Mouse (Mus musculus) c-Kit-positive CD71-positive TER-119-negative erythroid progenitor cells, embryonic 14.5 days (primary cell): ENCODE measurements around the gene Chid1.

ENCODE experiments used
- DNase-seq: peaks from one replicate; pipeline ENCODE4 v3.0.0-alpha.2; 2013; ENCODE audit warnings: low read depth

The Chid1 gene

GRCm38 (mm10) chr7:141502556-141502905, 37.1 kb downstream of the Chid1 start:
- DNase-seq = no peak

GRCm38 (mm10) chr7:141501820-141502555, 37.7 kb downstream of the Chid1 start:
- no peak for DNase-seq

GRCm38 (mm10) chr7:141497600-141497999, 42.1 kb downstream of the Chid1 start:
- no peak for DNase-seq

GRCm38 (mm10) chr7:141495940-141496339, 43.7 kb downstream of the Chid1 start:
- no peak for DNase-seq

- DNase-seq = no peak
Observed at GRCm38 (mm10) chr7:141495379-141495778, 44.3 kb downstream of the Chid1 start.

- DNase-seq = no peak
Observed at GRCm38 (mm10) chr7:141493729-141494128, 45.9 kb downstream of the Chid1 start.

GRCm38 (mm10) chr7:141492738-141493137, 46.9 kb downstream of the Chid1 start:
- no peak for DNase-seq

- no peak for DNase-seq
Observed at GRCm38 (mm10) chr7:141491151-141491550, 48.5 kb downstream of the Chid1 start.

- DNase-seq = no peak
Observed at GRCm38 (mm10) chr7:141487141-141487540, 52.5 kb downstream of the Chid1 start.

- DNase-seq = no peak
Observed at GRCm38 (mm10) chr7:141486239-141486638, 53.4 kb downstream of the Chid1 start.

- DNase-seq = no peak
Observed at GRCm38 (mm10) chr7:141485606-141486005, 54.1 kb downstream of the Chid1 start.

GRCm38 (mm10) chr7:141485186-141485585, 54.5 kb downstream of the Chid1 start:
- DNase-seq = no peak

- DNase-seq = no peak
Observed at GRCm38 (mm10) chr7:141484186-141485120, 55.2 kb downstream of the Chid1 start.

- no peak for DNase-seq
Observed at GRCm38 (mm10) chr7:141483114-141483653, 56.5 kb downstream of the Chid1 start.

GRCm38 (mm10) chr7:141482531-141483024, 57.1 kb downstream of the Chid1 start:
- no peak for DNase-seq

- DNase-seq = no peak
Observed at GRCm38 (mm10) chr7:141481498-141482401, 57.9 kb downstream of the Chid1 start.

GRCm38 (mm10) chr7:141480842-141481497, 58.7 kb downstream of the Chid1 start:
- DNase-seq = peak; percentile 78

GRCm38 (mm10) chr7:141478270-141478748, 61.3 kb downstream of the Chid1 start:
- DNase-seq = no peak

GRCm38 (mm10) chr7:141477578-141478269, 61.9 kb downstream of the Chid1 start:
- no peak for DNase-seq

- no peak for DNase-seq
Observed at GRCm38 (mm10) chr7:141476981-141477370, 62.7 kb downstream of the Chid1 start.
